Mouse (Mus musculus) midbrain, embryonic 14.5 days (tissue): ENCODE data around the gene Tsen2. TPM values are rescaled to one million over a fixed set of nuclear protein-coding genes. Genes with fewer than 3 reads are reported as not detected.

Experiments
- ATAC-seq: fragments of 200-750 bp; cut with Nextera tagmentation; 2 replicates; pipeline ENCODE4 v1.8.0; 2017; ENCODE audit warnings: moderate number of reproducible peaks, moderate library complexity; ENCODE audit not compliant: low FRiP score, low TSS enrichment
- DNase-seq: peaks from one replicate; pipeline ENCODE4 v3.0.0-alpha.2; 2015
- H3K27ac ChIP-seq: fragments of 300-500 bp; sonication (generic); replicated peaks from 2 replicates; pipeline ENCODE4 v1.5.1; 2014; ENCODE audit warnings: mild to moderate bottlenecking, low read depth, low read length, moderate library complexity
- H3K27me3 ChIP-seq: fragments of 300-500 bp; sonication (generic); 2 replicates; pipeline ENCODE4 v1.6.1; 2014; ENCODE audit warnings: low read length, control low read depth, mixed read lengths; ENCODE audit not compliant: control insufficient read depth, insufficient read depth
- H3K36me3 ChIP-seq: fragments of 300-500 bp; sonication (generic); 2 replicates; pipeline ENCODE4 v1.6.1; 2014; ENCODE audit warnings: low read length, control low read depth; ENCODE audit not compliant: control insufficient read depth, insufficient read depth
- H3K4me1 ChIP-seq: fragments of 300-500 bp; sonication (generic); 2 replicates; pipeline ENCODE4 v1.6.1; 2014; ENCODE audit warnings: mild to moderate bottlenecking, antibody characterized with exemption, low read length, control low read depth; ENCODE audit not compliant: control insufficient read depth, insufficient read depth
- H3K4me2 ChIP-seq: fragments of 300-500 bp; sonication (generic); 2 replicates; pipeline ENCODE4 v1.6.1; 2014; ENCODE audit warnings: mild to moderate bottlenecking, low read length, moderate library complexity
- H3K4me3 ChIP-seq: fragments of 300-500 bp; sonication (generic); replicated peaks from 2 replicates; pipeline ENCODE4 v1.5.1; 2014; ENCODE audit warnings: low read depth, low read length
- H3K9ac ChIP-seq: fragments of 300-500 bp; sonication (generic); replicated peaks from 2 replicates; pipeline ENCODE4 v1.6.1; 2014; ENCODE audit warnings: mild to moderate bottlenecking, low read length, moderate library complexity
- H3K9me3 ChIP-seq: fragments of 300-500 bp; sonication (generic); 2 replicates; pipeline ENCODE4 v1.6.1; 2016; ENCODE audit warnings: low read length, control low read depth, mixed read lengths; ENCODE audit not compliant: control insufficient read depth
- WGBS: fragments of 180-500 bp; shearing (Covaris S2); extraction: QIAGEN DNeasy Blood & Tissue Kit; methylation state at CpG from one replicate; pipeline ENCODE4 v1.1.7; 2014; 5-methylcytosine and 5-hydroxymethylcytosine counted together
- polyA plus RNA-seq: library from polyadenylated mRNA; unstranded; fragments of >200 nt; fragmentation: Nextera tagmentation; extraction: Ambion mirVana; gene quantifications from 2 replicates; pipeline ENCODE4 v1.2.1, GENCODE M21; 2014

The Tsen2 gene
- polyA plus RNA-seq, 1 experiment from 2014 or later: 34.4 TPM

GRCm38 (mm10) chr6:115527418-115527817, 17.0 kb upstream of the Tsen2 start:
- no peak for ATAC-seq
- WGBS: 88% methylated on average over 3 of the region's 3 CpGs
- Histone ChIP-seq H3K27me3 (no peaks in the 10 kb centered on the region), H3K4me3 (no peak overlapping the region), H3K9me3 (no peaks in the 10 kb centered on the region), H3K27ac (no peak overlapping the region), H3K4me1 (no peaks in the 10 kb centered on the region), H3K9ac (no peak overlapping the region), H3K36me3 (no peaks in the 10 kb centered on the region), H3K4me2 (no peak overlapping the region)
- no peak for DNase-seq

GRCm38 (mm10) chr6:115528372-115528771, 16.1 kb upstream of the Tsen2 start:
- H3K27me3 ChIP-seq: no peaks in the 10 kb centered on the region
- H3K9me3 ChIP-seq: no peaks in the 10 kb centered on the region
- no peak overlapping the region for H3K27ac ChIP-seq
- no peak overlapping the region for H3K4me2 ChIP-seq
- no peaks in the 10 kb centered on the region for H3K4me1 ChIP-seq
- 95% methylated on average over 4 of the region's 4 CpGs for WGBS
- ATAC-seq: no peak
- no peak for DNase-seq
- H3K36me3 ChIP-seq: no peaks in the 10 kb centered on the region
- no peak overlapping the region for H3K9ac ChIP-seq
- no peak overlapping the region for H3K4me3 ChIP-seq

GRCm38 (mm10) chr6:115534617-115535016, 9.8 kb upstream of the Tsen2 start:
- DNase-seq (peak; percentile 9), ATAC-seq (no peak)
- Histone ChIP-seq H3K4me3 (no peak overlapping the region), H3K27me3 (no peaks in the 10 kb centered on the region), H3K4me1 (no peaks in the 10 kb centered on the region), H3K4me2 (no peak overlapping the region), H3K9ac (no peak overlapping the region), H3K27ac (no peak overlapping the region), H3K36me3 (no peaks in the 10 kb centered on the region), H3K9me3 (no peaks in the 10 kb centered on the region)
- 79% methylated on average over 7 of the region's 7 CpGs for WGBS

- Histone ChIP-seq H3K27me3 (no peaks in the 10 kb centered on the region), H3K9ac (no peak overlapping the region), H3K4me1 (no peaks in the 10 kb centered on the region), H3K9me3 (no peaks in the 10 kb centered on the region), H3K4me3 (no peak overlapping the region), H3K36me3 (no peaks in the 10 kb centered on the region), H3K27ac (no peak overlapping the region), H3K4me2 (no peak overlapping the region)
- DNase-seq (no peak), ATAC-seq (no peak)
- 58% methylated on average over 4 of the region's 4 CpGs for WGBS
Observed at GRCm38 (mm10) chr6:115536169-115536568, 8.3 kb upstream of the Tsen2 start.

GRCm38 (mm10) chr6:115538645-115539429, 5.6 kb upstream of the Tsen2 start:
- no peak overlapping the region for H3K27ac ChIP-seq
- peak; percentile 90; the same call in 1 of the 2 replicates for ATAC-seq
- DNase-seq: peak; percentile 92
- H3K4me1 ChIP-seq: peaks cover 2% of the 10 kb centered on the region
- no peaks in the 10 kb centered on the region for H3K36me3 ChIP-seq
- no peaks in the 10 kb centered on the region for H3K9me3 ChIP-seq
- peak overlapping the region; percentile 60 for H3K4me2 ChIP-seq
- no peaks in the 10 kb centered on the region for H3K27me3 ChIP-seq
- H3K4me3 ChIP-seq: peak overlapping the region; percentile 28
- WGBS: 21% methylated on average over 26 of the region's 26 CpGs
- peak overlapping the region; percentile 65 for H3K9ac ChIP-seq

- DNase-seq (no peak), ATAC-seq (no peak)
Observed at GRCm38 (mm10) chr6:115541676-115542275, 2.7 kb upstream of the Tsen2 start.

GRCm38 (mm10) chr6:115542341-115542740, 2.1 kb upstream of the Tsen2 start:
- Histone ChIP-seq H3K9me3 (no peaks in the 10 kb centered on the region), H3K27me3 (no peaks in the 10 kb centered on the region), H3K4me3 (no peak overlapping the region), H3K27ac (no peak overlapping the region), H3K9ac (no peak overlapping the region), H3K4me2 (no peak overlapping the region), H3K36me3 (no peaks in the 10 kb centered on the region), H3K4me1 (peaks cover 10% of the 10 kb centered on the region)
- DNase-seq: no peak
- ATAC-seq: no peak
- 71% methylated on average over 3 of the region's 3 CpGs for WGBS

More at GRCm38 (mm10) chr6:115541676-115542275, 2.7 kb upstream of the Tsen2 start:
- H3K27ac ChIP-seq: no peak overlapping the region
- no peak overlapping the region for H3K9ac ChIP-seq
- no peaks in the 10 kb centered on the region for H3K36me3 ChIP-seq
- no peak overlapping the region for H3K4me3 ChIP-seq
- H3K27me3 ChIP-seq: no peaks in the 10 kb centered on the region
- peaks cover 10% of the 10 kb centered on the region for H3K4me1 ChIP-seq
- H3K4me2 ChIP-seq: no peak overlapping the region
- no peaks in the 10 kb centered on the region for H3K9me3 ChIP-seq
- WGBS: 56% methylated on average over 6 of the region's 6 CpGs

- H3K9ac ChIP-seq: no peak overlapping the region
- peaks cover 10% of the 10 kb centered on the region for H3K4me1 ChIP-seq
- no peaks in the 10 kb centered on the region for H3K27me3 ChIP-seq
- H3K27ac ChIP-seq: no peak overlapping the region
- no peaks in the 10 kb centered on the region for H3K9me3 ChIP-seq
- 90% methylated on average over 5 of the region's 5 CpGs for WGBS
- no peak overlapping the region for H3K4me2 ChIP-seq
- no peak overlapping the region for H3K4me3 ChIP-seq
- ATAC-seq: no peak
- peaks cover 27% of the 10 kb centered on the region for H3K36me3 ChIP-seq
- DNase-seq: peak; percentile 26
Observed at GRCm38 (mm10) chr6:115546276-115546675, 1.8 kb downstream of the Tsen2 start.

- Histone ChIP-seq H3K9me3 (no peaks in the 10 kb centered on the region), H3K36me3 (peaks cover 60% of the 10 kb centered on the region), H3K9ac (no peak overlapping the region), H3K27ac (no peak overlapping the region), H3K27me3 (no peaks in the 10 kb centered on the region), H3K4me2 (no peak overlapping the region), H3K4me1 (no peaks in the 10 kb centered on the region), H3K4me3 (no peak overlapping the region)
- DNase-seq (no peak), ATAC-seq (no peak)
- WGBS: 90% methylated on average over 5 of the region's 5 CpGs
Observed at GRCm38 (mm10) chr6:115555485-115555884, 11.0 kb downstream of the Tsen2 start.
